Mouse (Mus musculus) liver, postnatal 0 days (tissue): Measurements from ENCODE around the gene Mrpl28.
"Not testable (repeated sequence)": the region's sequence is repeated elsewhere in the genome, so short reads cannot be mapped to it uniquely, and the experiment has no call there.

Source experiments
- CTCF ChIP-seq: sonication (generic); IDR thresholded peaks from 2 replicates; pipeline ENCODE4 v1.5.1; 2016; ENCODE audit warnings: antibody characterized with exemption, low read depth
- EP300 ChIP-seq: IDR thresholded peaks from 2 replicates; pipeline ENCODE4 v1.6.1; 2016; ENCODE audit warnings: antibody characterized with exemption, low read depth, mild to moderate bottlenecking

- not testable (repeated sequence) for TF ChIP-seq CTCF, EP300
Observed at GRCm38 (mm10) chr17:26114461-26114860, 8.8 kb upstream of the Mrpl28 start.
